Mouse (Mus musculus) bone marrow macrophage, adult 2 months (primary cell): Measurements from ENCODE around the gene Lipc.

Experiments
- CTCF ChIP-seq: IDR thresholded peaks from 2 replicates; pipeline ENCODE4 v1.5.1; 2012; ENCODE audit warnings: low read depth, mild to moderate bottlenecking, low read length, moderate library complexity
- POLR2A ChIP-seq: IDR thresholded peaks from 2 replicates; pipeline ENCODE4 v1.6.1; 2012; ENCODE audit warnings: mild to moderate bottlenecking, low read depth, low read length, borderline replicate concordance

DNA sequence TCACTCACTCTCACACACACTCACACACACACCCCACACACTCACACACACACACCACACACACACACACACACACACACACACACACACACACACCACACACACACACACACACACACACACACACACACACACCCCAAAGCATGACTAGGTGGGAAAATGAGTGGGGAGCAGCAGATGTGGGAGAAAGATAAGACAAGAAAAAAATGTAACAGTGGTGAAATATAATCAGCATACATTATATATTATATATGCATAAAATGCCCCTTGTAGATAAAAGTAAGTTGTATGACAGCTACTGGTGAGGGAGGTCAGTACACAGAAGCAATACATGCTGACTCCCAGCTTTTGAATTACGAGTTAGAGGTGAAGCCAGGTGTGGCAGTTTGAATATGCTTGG, 23.6 kb downstream of the Lipc start:
- TF ChIP-seq POLR2A (no peak), CTCF (no peak)
